Mouse (Mus musculus) kidney, adult 2 months (tissue): ENCODE data around the gene Cyp4f14.

Experiments
- CTCF ChIP-seq: fragments of 200-500 bp; conservative IDR thresholded peaks from 2 replicates; pipeline ENCODE4 v1.5.1; 2011; ENCODE audit warnings: low read depth, mild to moderate bottlenecking, control low read depth, low read length, moderate library complexity, mixed read lengths; ENCODE audit not compliant: insufficient read depth, insufficient read length
- POLR2A ChIP-seq: fragments of 200-500 bp; IDR thresholded peaks from one replicate; pipeline ENCODE4 v1.6.1; 2011; ENCODE audit warnings: low read depth, low read length, control low read depth

GRCm38 (mm10) chr17:32872696-32873095 lies 44.4 kb downstream of the Cyp4f14 start:
- no peak for TF ChIP-seq CTCF
- no peak for TF ChIP-seq POLR2A
